Comparison of ENCODE assay signal across 8 mouse cellular contexts in genomic region chr3:90212723-90213122, GRCm38 (mm10). TPM values are rescaled to one million over a fixed set of nuclear protein-coding genes. Genes with fewer than 3 reads are reported as not detected.
DNase-seq lines count a peak whose midpoint lies in the region; ATAC-seq and TF ChIP-seq lines count a peak whose summit lies in the region.

No protein-coding gene starts in this region.

- no peak for TF ChIP-seq EP300 in heart, adult 2 months (IDR thresholded peaks at IDR 0.05; ENCODE audit: insufficient read depth, low read depth, low read length)

- H3K4me3 ChIP-seq in heart, adult 2 months = peak overlapping the region; percentile 98
- H3K4me3 ChIP-seq in forebrain, embryonic 12.5 days (replicated peaks) = peak overlapping the region; percentile 84
- H3K4me3 ChIP-seq in liver, embryonic 13.5 days (replicated peaks) = peak overlapping the region; percentile 86

- H3K27me3 ChIP-seq in heart, adult 2 months (ENCODE audit: control insufficient read depth, insufficient read depth, low read length) = no peaks in the 10 kb centered on the region
- no peaks in the 10 kb centered on the region for H3K27me3 ChIP-seq in forebrain, embryonic 12.5 days
- H3K27me3 ChIP-seq in liver, embryonic 13.5 days = no peaks in the 10 kb centered on the region

- H3K4me2 ChIP-seq in forebrain, embryonic 12.5 days = peak overlapping the region; percentile 86
- H3K4me2 ChIP-seq in liver, embryonic 13.5 days = peak overlapping the region; percentile 94

- peak overlapping the region; percentile 96 for H3K27ac ChIP-seq in heart, adult 2 months
- H3K27ac ChIP-seq in forebrain, embryonic 12.5 days = no peak overlapping the region
- H3K27ac ChIP-seq in liver, embryonic 13.5 days = peak overlapping the region; percentile 83

- peaks cover 2% of the 10 kb centered on the region; the same call in 1 of the 2 replicates for H3K79me2 ChIP-seq in heart, adult 2 months (replicated peaks; ENCODE audit: control insufficient read depth, insufficient read depth, low read length)

- no peak for TF ChIP-seq CTCF in heart, adult 2 months (IDR thresholded peaks at IDR 0.05)

- no peak for TF ChIP-seq POLR2A in heart, adult 2 months (IDR thresholded peaks at IDR 0.05; ENCODE audit: insufficient read depth, low read depth, low read length)

- no peak for ATAC-seq in forebrain, embryonic 12.5 days (ENCODE audit: low FRiP score)
- no peak for ATAC-seq in liver, embryonic 13.5 days (ENCODE audit: low read depth)
- ATAC-seq in frontal cortex, adult (ENCODE audit: low TSS enrichment) = no peak

- H3K9ac ChIP-seq in heart, adult 2 months (ENCODE audit: low read depth, low read length) = peak overlapping the region; percentile 22
- peak overlapping the region; percentile 88 for H3K9ac ChIP-seq in forebrain, embryonic 12.5 days
- H3K9ac ChIP-seq in liver, embryonic 13.5 days = peak overlapping the region; percentile 92

- DNase-seq in heart, adult 2 months = no peak
- DNase-seq in heart, postnatal 25 days (ENCODE audit: low spot score) = no peak
- DNase-seq in B cell, adult 2 months = peak; percentile 12 to 23
- DNase-seq in liver, embryonic 13.5 days = no peak
- no peak for DNase-seq in natural killer cell, adult 2 months (ENCODE audit: low spot score in 2 of 2)
- DNase-seq in adrenal gland, postnatal 25 days = no peak

- no peaks in the 10 kb centered on the region for H3K9me3 ChIP-seq in forebrain, embryonic 12.5 days
- H3K9me3 ChIP-seq in liver, embryonic 13.5 days (replicated peaks) = no peaks in the 10 kb centered on the region

- WGBS in heart, adult 2 months = 7% methylated on average over 5 of the region's 5 CpGs
- 24% methylated on average over 5 of the region's 5 CpGs for WGBS in forebrain, embryonic 12.5 days
- 5% methylated on average over 5 of the region's 5 CpGs for WGBS in liver, embryonic 13.5 days (ENCODE audit: insufficient replicate concordance)

- peaks cover 25% of the 10 kb centered on the region for H3K36me3 ChIP-seq in heart, adult 2 months (ENCODE audit: control insufficient read depth, insufficient read depth, low read length)
- H3K36me3 ChIP-seq in forebrain, embryonic 12.5 days (replicated peaks) = peaks cover 49% of the 10 kb centered on the region
- peaks cover 51% of the 10 kb centered on the region for H3K36me3 ChIP-seq in liver, embryonic 13.5 days

- intact Hi-C loops in heart, adult 2 months (cut with DNase I) = loop anchor here (5.0 kb wide), 1 partner anchor 55 kb away; the partner anchor contains the start of gene Dennd4b
- intact Hi-C loops in heart, postnatal 25 days (cut with DNase I) = no loop called here

- peaks cover 8% of the 10 kb centered on the region for H3K4me1 ChIP-seq in heart, adult 2 months (ENCODE audit: control insufficient read depth, insufficient read depth, low read length)
- peaks cover 24% of the 10 kb centered on the region for H3K4me1 ChIP-seq in forebrain, embryonic 12.5 days
- peaks cover 46% of the 10 kb centered on the region for H3K4me1 ChIP-seq in liver, embryonic 13.5 days (replicated peaks)

RNA-seq across cellular contexts. Expression of gene Rps27, which starts 0.7 kb away (rescaled TPM):
- total RNA-seq in heart, adult 2 months (2021) = 1,000 to 10,000 TPM; 1,040 to 1,280 TPM
- 696 and 1,017 TPM in 2 replicates for polyA plus RNA-seq in heart, adult 2 months (2012; rRNA removed)
- total RNA-seq in heart, postnatal 25 days (2021) = 1,000 to 10,000 TPM in 1 of 2 experiments, 100 to 1,000 TPM in 1; 993 to 1,012 TPM
- polyA plus RNA-seq in forebrain, embryonic 12.5 days (2016; fragmentation: Nextera tagmentation; extraction: Ambion mirVana) = 943 and 1,078 TPM in 2 replicates
- 679 and 820 TPM in 2 replicates for polyA plus RNA-seq in liver, embryonic 13.5 days (2015; fragmentation: Nextera tagmentation; extraction: Ambion mirVana)
- total RNA-seq in adrenal gland, postnatal 25 days (2021) = 1,629 and 1,829 TPM in 2 replicates

RNA-seq across cellular contexts. Expression of gene Rab13, which starts 0.8 kb away (rescaled TPM):
- total RNA-seq in heart, adult 2 months (2021) = 1 to 10 TPM; 5.5 to 5.6 TPM
- 3.1 TPM in 2 replicates for polyA plus RNA-seq in heart, adult 2 months (2012; rRNA removed)
- 1 to 10 TPM; 6.0 to 7.9 TPM for total RNA-seq in heart, postnatal 25 days (2021)
- 22.6 and 23.3 TPM in 2 replicates for polyA plus RNA-seq in forebrain, embryonic 12.5 days (2016; fragmentation: Nextera tagmentation; extraction: Ambion mirVana)
- polyA plus RNA-seq in liver, embryonic 13.5 days (2015; fragmentation: Nextera tagmentation; extraction: Ambion mirVana) = 5.9 and 6.0 TPM in 2 replicates
- 31.0 and 49.5 TPM in 2 replicates for total RNA-seq in adrenal gland, postnatal 25 days (2021)

RNA-seq across cellular contexts. Expression of gene Jtb, which starts 18.7 kb away (rescaled TPM):
- 10 to 100 TPM; 49.3 to 56.6 TPM for total RNA-seq in heart, adult 2 months (2021)
- 36.0 and 42.3 TPM in 2 replicates for polyA plus RNA-seq in heart, adult 2 months (2012; rRNA removed)
- total RNA-seq in heart, postnatal 25 days (2021) = 10 to 100 TPM; 49.0 to 50.7 TPM
- 93.8 and 100.0 TPM in 2 replicates for polyA plus RNA-seq in forebrain, embryonic 12.5 days (2016; fragmentation: Nextera tagmentation; extraction: Ambion mirVana)
- polyA plus RNA-seq in liver, embryonic 13.5 days (2015; fragmentation: Nextera tagmentation; extraction: Ambion mirVana) = 59.5 and 61.1 TPM in 2 replicates
- total RNA-seq in adrenal gland, postnatal 25 days (2021) = 68.6 and 72.3 TPM in 2 replicates

RNA-seq across cellular contexts. Expression of gene Creb3l4, which starts 30.6 kb away (rescaled TPM):
- total RNA-seq in heart, adult 2 months (2021) = under 1 TPM; 0.14 to 0.16 TPM
- 0.53 and 0.55 TPM in 2 replicates for polyA plus RNA-seq in heart, adult 2 months (2012; rRNA removed)
- not detected for total RNA-seq in heart, postnatal 25 days (2021)
- 5.3 and 5.5 TPM in 2 replicates for polyA plus RNA-seq in forebrain, embryonic 12.5 days (2016; fragmentation: Nextera tagmentation; extraction: Ambion mirVana)
- 0.36 and 0.41 TPM in 2 replicates for polyA plus RNA-seq in liver, embryonic 13.5 days (2015; fragmentation: Nextera tagmentation; extraction: Ambion mirVana)
- 0.85 TPM in 1 of 2 replicates, not detected in the other for total RNA-seq in adrenal gland, postnatal 25 days (2021)

RNA-seq across cellular contexts. Expression of gene Slc39a1, which starts 35.2 kb away (rescaled TPM):
- total RNA-seq in heart, adult 2 months (2021) = 10 to 100 TPM; 67.6 to 75.5 TPM
- polyA plus RNA-seq in heart, adult 2 months (2012; rRNA removed) = 57.3 and 83.7 TPM in 2 replicates
- 10 to 100 TPM; 83.7 to 84.3 TPM for total RNA-seq in heart, postnatal 25 days (2021)
- polyA plus RNA-seq in forebrain, embryonic 12.5 days (2016; fragmentation: Nextera tagmentation; extraction: Ambion mirVana) = 32.8 and 42.8 TPM in 2 replicates
- polyA plus RNA-seq in liver, embryonic 13.5 days (2015; fragmentation: Nextera tagmentation; extraction: Ambion mirVana) = 31.6 and 34.1 TPM in 2 replicates
- 132 and 136 TPM in 2 replicates for total RNA-seq in adrenal gland, postnatal 25 days (2021)

Comparison
In these comparisons a context has a peak if more than half of its experiments do, and no peak if none do; other contexts are left out.
1. DNase-seq: peak in B cell, adult 2 months (2 of 2); none in heart, adult 2 months (0 of 2), heart, postnatal 25 days (single experiment), liver, embryonic 13.5 days (single experiment), natural killer cell, adult 2 months (0 of 2) and adrenal gland, postnatal 25 days (single experiment).
2. H3K9ac ChIP-seq: peak in every context shown above with its lines; median percentile 92 in liver, embryonic 13.5 days; 88 in forebrain, embryonic 12.5 days; 22 in heart, adult 2 months.
3. Peak in every context shown above with its lines, with median percentiles within 50 percentile points of each other: H3K4me3 ChIP-seq.